Mouse (Mus musculus) heart, adult 2 months (tissue): ENCODE measurements around the gene Krt42.

Experiments used
- CTCF ChIP-seq: fragments of 200-600 bp; IDR thresholded peaks from 2 replicates; pipeline ENCODE4 v1.8.1; 2022; ENCODE audit warnings: antibody characterized with exemption, mild to moderate bottlenecking, moderate library complexity
- EP300 ChIP-seq: fragments of 200-500 bp; IDR thresholded peaks from 2 replicates; pipeline ENCODE4 v1.6.1; 2011; ENCODE audit warnings: low read depth, low read length, control low read depth; ENCODE audit not compliant: insufficient read depth
- POLR2A ChIP-seq: fragments of 200-500 bp; IDR thresholded peaks from 2 replicates; pipeline ENCODE4 v1.6.1; 2011; ENCODE audit warnings: mild to moderate bottlenecking, low read depth, low read length, control low read depth; ENCODE audit not compliant: insufficient read depth

DNA sequence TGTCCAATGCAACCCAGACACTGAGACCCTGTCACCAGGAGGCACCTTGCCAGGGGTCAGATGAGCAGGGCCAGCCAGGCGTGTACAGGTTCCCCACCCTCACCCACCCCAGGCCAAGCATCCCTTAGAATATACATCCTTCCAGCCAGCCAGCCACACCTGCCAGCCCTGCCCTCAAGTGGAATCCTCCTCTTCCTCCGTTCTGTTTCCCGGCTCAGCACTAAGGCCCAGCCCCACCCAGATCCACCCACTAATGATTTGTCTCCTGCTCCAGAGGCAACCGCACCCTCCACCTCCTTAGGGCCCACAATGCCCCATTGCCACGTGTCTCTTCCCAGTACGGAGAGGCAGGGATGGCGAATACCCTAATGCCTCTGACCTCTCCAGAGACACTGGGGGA, 5.0 kb upstream of the Krt42 start:
- TF ChIP-seq CTCF (no peak), POLR2A (no peak), EP300 (no peak)
